Mouse (Mus musculus): ENCODE results near the gene Dtnb. TPM values are rescaled to one million over a fixed set of nuclear protein-coding genes. Genes with fewer than 3 reads are reported as not detected.
"Not testable (repeated sequence)": the region's sequence is repeated elsewhere in the genome, so short reads cannot be mapped to it uniquely, and the experiment has no call there.

Gene Dtnb
- polyA plus RNA-seq (2015; fragmentation: Nextera tagmentation; extraction: Ambion mirVana), result 31.5 and 33.8 TPM in 2 replicates

DNA sequence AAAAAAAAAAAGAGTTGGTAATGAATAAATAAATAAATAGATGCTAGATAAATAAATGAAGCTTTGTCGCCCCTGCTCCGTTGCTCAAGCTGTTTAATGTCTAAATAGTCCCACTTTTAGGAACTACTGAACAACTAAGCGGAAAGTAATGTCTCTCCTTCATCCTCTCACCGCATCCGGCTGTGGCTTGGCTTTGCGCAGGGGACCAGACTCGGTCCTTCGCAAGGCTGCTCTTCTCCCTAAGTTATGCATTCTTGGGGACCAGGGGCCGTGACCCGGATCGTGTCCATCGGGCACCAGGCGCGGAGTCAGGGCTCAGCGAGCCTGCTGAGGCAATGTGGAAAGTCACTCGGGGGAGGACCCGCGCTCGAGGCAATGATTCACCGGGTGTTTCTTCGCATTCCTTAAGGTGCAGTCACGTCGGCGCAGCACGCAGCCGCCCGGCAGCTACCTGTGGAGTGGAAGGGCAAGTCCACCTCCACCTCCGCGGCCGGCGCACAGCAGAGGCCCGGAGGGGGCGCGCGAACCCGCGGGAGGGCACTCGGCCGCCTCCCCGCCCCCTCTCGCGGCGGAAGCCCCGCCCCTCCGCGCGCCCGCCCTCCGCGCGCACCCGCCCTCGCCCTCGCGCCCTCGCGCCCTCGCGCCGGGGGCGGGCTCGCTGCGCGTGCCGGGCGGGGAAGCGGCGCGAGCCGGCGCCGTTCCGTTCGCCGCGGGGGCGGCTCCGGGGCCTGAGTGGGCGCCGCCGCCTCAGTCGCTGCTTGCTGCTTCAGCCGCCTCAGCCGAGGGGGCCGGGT is at the start of gene Dtnb:
Gene Dtnb, plus strand, starts transcription at position 595 of the 794 bp plus-strand sequence.
- ATAC-seq (replicated peaks), result peak; percentile 86
- WGBS, result 2% methylated on average over 69 of the region's 85 CpGs

DNA sequence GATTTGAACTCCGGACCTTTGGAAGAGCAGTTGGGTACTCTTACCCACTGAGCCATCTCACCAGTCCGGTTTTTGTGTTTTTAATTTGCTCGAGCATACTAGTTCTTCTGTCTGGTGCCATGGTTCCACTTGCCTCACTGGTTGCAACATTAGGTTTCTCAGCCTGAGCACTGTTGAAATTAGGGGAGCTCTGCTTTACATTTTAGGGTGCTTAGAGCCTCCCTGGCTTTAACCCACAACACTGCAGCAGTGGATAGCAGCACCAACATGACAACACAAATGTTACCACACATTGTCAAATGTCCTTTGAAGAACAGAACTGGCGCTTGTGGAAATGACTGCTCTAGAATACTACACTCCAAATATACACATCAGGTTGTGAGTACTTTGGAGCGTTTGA is 46.6 kb upstream of the Dtnb start:
- H3K4me1 ChIP-seq, result no peaks in the 10 kb centered on the region
- 95% methylated on average over 5 of the region's 5 CpGs for WGBS
- no peak overlapping the region for H3K4me3 ChIP-seq
- no peak overlapping the region for H3K9ac ChIP-seq (replicated peaks)
- no peak overlapping the region for H3K4me2 ChIP-seq (replicated peaks)
- no peaks in the 10 kb centered on the region for H3K36me3 ChIP-seq
- H3K27me3 ChIP-seq, result no peaks in the 10 kb centered on the region
- no peaks in the 10 kb centered on the region for H3K9me3 ChIP-seq
- no peak overlapping the region for H3K27ac ChIP-seq (replicated peaks)
- ATAC-seq (replicated peaks), result no peak

More for the DNA sequence above, at the start of gene Dtnb:
- peak within 1 kb of the TSS; percentile 97 for H3K9ac ChIP-seq (replicated peaks)
- no peaks in the 10 kb centered on the region for H3K27me3 ChIP-seq
- no peaks in the 10 kb centered on the region for H3K9me3 ChIP-seq
- peak within 1 kb of the TSS; percentile 64 for H3K4me2 ChIP-seq (replicated peaks)
- no peaks in the 10 kb centered on the region for H3K36me3 ChIP-seq
- H3K4me1 ChIP-seq, result peaks cover 21% of the 10 kb centered on the region
- H3K27ac ChIP-seq (replicated peaks), result peak within 1 kb of the TSS; percentile 91
- H3K4me3 ChIP-seq, result peak within 1 kb of the TSS; percentile 99

DNA sequence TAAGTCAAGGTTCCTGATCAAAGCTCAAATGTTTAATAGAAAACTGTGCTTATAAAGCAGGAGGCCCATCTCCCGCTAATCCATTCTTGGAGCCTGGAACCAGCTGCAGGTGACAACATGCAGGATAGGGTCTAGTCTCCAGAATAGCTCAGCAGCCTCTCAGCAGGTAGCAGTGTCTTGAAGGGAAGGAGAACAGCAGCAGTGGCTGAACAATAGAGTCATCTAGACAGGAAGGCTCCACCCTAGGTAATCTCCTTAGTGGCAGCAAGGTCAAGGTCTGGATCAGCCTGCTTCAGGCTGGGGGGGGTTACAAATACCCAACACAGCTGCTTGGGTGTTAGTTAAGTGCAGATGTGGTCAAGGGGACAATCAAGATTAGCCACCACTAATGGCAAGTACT is 36.7 kb upstream of the Dtnb start:
- H3K4me2 ChIP-seq (replicated peaks); H3K9ac ChIP-seq (replicated peaks); H3K4me1 ChIP-seq; ATAC-seq (replicated peaks); H3K9me3 ChIP-seq; H3K27me3 ChIP-seq; H3K4me3 ChIP-seq; H3K27ac ChIP-seq (replicated peaks); H3K36me3 ChIP-seq: not testable (repeated sequence)
- 94% methylated on average over 1 of the region's 1 CpGs for WGBS

DNA sequence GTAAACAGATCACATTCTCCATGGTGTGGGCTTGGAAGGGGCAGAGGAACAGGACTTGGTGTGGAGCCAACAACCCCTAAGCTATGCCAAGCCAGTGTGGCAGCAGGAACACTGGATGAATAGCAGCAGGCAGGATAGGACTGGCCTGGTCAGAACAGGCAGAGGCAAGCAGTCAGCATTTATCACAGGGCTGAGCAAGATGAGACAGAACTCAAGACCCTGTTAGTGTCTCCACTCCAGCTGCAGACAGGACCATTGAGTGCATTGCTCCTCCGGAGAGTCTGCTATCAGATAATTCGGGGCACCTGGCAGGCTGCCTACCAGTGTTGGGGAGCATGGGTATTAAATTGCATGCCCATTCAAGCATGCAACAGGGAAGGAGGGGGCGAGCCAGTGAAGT is 34.6 kb upstream of the Dtnb start:
- ATAC-seq (replicated peaks), result peak; percentile 64
- Histone ChIP-seq H3K4me2 (replicated peaks) (no peak overlapping the region), H3K27me3 (no peaks in the 10 kb centered on the region), H3K9me3 (no peaks in the 10 kb centered on the region), H3K4me3 (no peak overlapping the region), H3K27ac (replicated peaks) (no peak overlapping the region), H3K9ac (replicated peaks) (no peak overlapping the region), H3K4me1 (no peaks in the 10 kb centered on the region), H3K36me3 (no peaks in the 10 kb centered on the region)
- 55% methylated on average over 3 of the region's 3 CpGs for WGBS

DNA sequence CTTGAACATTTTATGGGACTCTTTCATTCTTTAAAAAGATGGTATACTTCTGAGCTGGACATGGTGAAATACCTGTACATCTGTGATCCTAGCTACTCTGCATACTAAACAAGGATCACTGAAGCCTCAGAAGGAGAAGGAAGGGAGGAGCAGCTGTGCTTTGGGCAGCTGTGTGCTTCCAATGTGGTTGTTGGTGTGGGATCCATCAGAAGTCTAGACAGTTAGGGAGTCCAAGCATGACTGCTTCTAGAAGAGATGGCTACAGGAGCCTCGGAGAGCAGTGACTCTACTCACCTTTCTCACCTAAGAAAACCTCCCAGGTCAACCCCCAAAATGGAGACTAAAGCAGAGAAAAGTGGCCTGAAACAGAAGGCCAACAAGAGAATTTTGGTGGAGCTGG is 34.1 kb upstream of the Dtnb start:
- no peak for ATAC-seq (replicated peaks)
- no peak overlapping the region for H3K27ac ChIP-seq (replicated peaks)

DNA sequence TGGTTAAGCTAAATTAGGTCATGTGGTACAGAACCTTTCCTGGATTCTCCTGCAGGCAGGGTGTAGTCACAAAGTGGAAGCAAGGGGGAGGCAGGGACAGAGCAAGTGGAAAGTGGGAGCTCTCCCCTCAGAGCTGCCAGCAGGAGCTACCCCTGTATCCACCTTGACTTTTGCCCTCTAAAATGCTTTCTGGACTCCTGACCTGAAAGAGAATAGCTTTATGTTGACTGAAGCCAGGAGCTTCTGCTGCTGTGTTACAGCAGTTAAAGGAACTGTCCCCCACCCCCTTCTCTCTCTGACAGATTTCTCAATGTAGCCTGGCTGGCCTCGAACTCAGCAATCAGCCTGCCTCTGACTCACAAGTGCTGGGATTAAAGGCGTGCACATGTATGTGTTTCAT is 32.6 kb upstream of the Dtnb start:
- no peaks in the 10 kb centered on the region for H3K9me3 ChIP-seq

More for the DNA sequence above, 34.1 kb upstream of the Dtnb start:
- Histone ChIP-seq H3K9me3 (no peaks in the 10 kb centered on the region), H3K36me3 (no peaks in the 10 kb centered on the region), H3K9ac (replicated peaks) (no peak overlapping the region), H3K4me3 (no peak overlapping the region), H3K4me1 (no peaks in the 10 kb centered on the region), H3K27me3 (no peaks in the 10 kb centered on the region), H3K4me2 (replicated peaks) (no peak overlapping the region)
- WGBS, result 77% methylated on average over 1 of the region's 1 CpGs

DNA sequence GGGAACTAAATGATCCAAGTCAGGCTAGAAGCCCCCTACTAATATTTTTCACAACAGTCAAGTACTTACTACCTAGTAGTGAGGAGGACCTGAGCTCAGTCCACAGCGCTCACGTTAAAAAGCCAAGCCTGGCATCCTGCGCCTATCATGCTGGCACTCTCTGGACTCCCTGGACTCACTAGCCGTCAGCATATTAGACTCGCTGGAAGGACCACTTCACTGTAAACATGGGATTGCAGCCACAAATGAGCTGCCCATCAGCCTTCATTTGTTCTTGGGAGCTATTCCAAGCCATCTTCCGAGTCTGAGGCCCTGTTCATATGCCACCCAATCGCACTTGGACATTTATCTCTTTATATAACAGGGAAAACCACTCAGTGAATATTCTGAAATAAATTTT is 31.3 kb upstream of the Dtnb start:
- H3K27me3 ChIP-seq, result no peaks in the 10 kb centered on the region
- ATAC-seq (replicated peaks), result no peak
- no peaks in the 10 kb centered on the region for H3K9me3 ChIP-seq
- H3K4me3 ChIP-seq, result no peak overlapping the region
- H3K4me2 ChIP-seq (replicated peaks), result no peak overlapping the region
- no peaks in the 10 kb centered on the region for H3K36me3 ChIP-seq
- H3K9ac ChIP-seq (replicated peaks), result no peak overlapping the region
- H3K4me1 ChIP-seq, result no peaks in the 10 kb centered on the region
- no peak overlapping the region for H3K27ac ChIP-seq (replicated peaks)
- WGBS, result 90% methylated on average over 7 of the region's 7 CpGs

More for the DNA sequence above, 32.6 kb upstream of the Dtnb start:
- H3K27ac ChIP-seq (replicated peaks), result no peak overlapping the region
- no peak overlapping the region for H3K9ac ChIP-seq (replicated peaks)
- ATAC-seq (replicated peaks), result no peak
- H3K4me3 ChIP-seq, result no peak overlapping the region
- H3K27me3 ChIP-seq, result no peaks in the 10 kb centered on the region
- H3K4me2 ChIP-seq (replicated peaks), result no peak overlapping the region
- H3K4me1 ChIP-seq, result no peaks in the 10 kb centered on the region
- H3K36me3 ChIP-seq, result no peaks in the 10 kb centered on the region
- 78% methylated on average over 2 of the region's 2 CpGs for WGBS

DNA sequence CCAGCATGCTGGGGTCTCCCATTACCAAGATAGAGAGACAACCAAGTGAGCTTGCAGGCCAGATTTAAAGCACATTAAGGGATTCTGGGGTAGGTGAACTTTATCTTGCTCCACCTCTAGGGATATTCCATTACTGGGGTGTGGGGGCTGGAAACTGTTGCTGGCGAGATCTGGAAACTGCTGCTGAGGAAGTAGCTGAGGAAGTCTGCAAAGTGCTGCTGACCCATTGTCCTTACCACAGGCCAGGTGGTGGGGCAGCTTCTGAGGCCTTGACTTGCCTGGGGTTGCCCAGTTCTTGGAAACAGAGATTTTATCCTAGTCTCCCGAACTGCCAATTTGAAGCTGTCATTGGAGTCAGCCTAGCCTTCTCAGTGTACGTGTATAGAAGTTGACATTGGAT is 26.7 kb upstream of the Dtnb start:
- no peak overlapping the region for H3K27ac ChIP-seq (replicated peaks)
- H3K9me3 ChIP-seq, result no peaks in the 10 kb centered on the region
- H3K36me3 ChIP-seq, result no peaks in the 10 kb centered on the region
- H3K4me2 ChIP-seq (replicated peaks), result no peak overlapping the region
- H3K27me3 ChIP-seq, result no peaks in the 10 kb centered on the region
- H3K4me1 ChIP-seq, result peaks cover 6% of the 10 kb centered on the region
- no peak overlapping the region for H3K9ac ChIP-seq (replicated peaks)
- WGBS, result 68% methylated on average over 3 of the region's 3 CpGs
- no peak overlapping the region for H3K4me3 ChIP-seq
- ATAC-seq (replicated peaks), result no peak

GRCm38 (mm10) chr12:3546121-3546658 is 26.0 kb upstream of the Dtnb start:
- Histone ChIP-seq H3K27ac (replicated peaks) (no peak overlapping the region), H3K4me1 (peaks cover 7% of the 10 kb centered on the region), H3K27me3 (no peaks in the 10 kb centered on the region), H3K36me3 (no peaks in the 10 kb centered on the region), H3K4me3 (no peak overlapping the region), H3K9ac (replicated peaks) (no peak overlapping the region), H3K4me2 (replicated peaks) (no peak overlapping the region), H3K9me3 (no peaks in the 10 kb centered on the region)
- WGBS, result 21% methylated on average over 4 of the region's 4 CpGs
- ATAC-seq (replicated peaks), result no peak

GRCm38 (mm10) chr12:3546781-3547180 is 25.4 kb upstream of the Dtnb start:
- no peak overlapping the region for H3K27ac ChIP-seq (replicated peaks)
- H3K9me3 ChIP-seq, result no peaks in the 10 kb centered on the region
- WGBS, result 32% methylated on average over 6 of the region's 6 CpGs
- H3K4me3 ChIP-seq, result no peak overlapping the region
- no peak overlapping the region for H3K9ac ChIP-seq (replicated peaks)
- no peaks in the 10 kb centered on the region for H3K27me3 ChIP-seq
- no peaks in the 10 kb centered on the region for H3K36me3 ChIP-seq
- no peak overlapping the region for H3K4me2 ChIP-seq (replicated peaks)
- H3K4me1 ChIP-seq, result peaks cover 7% of the 10 kb centered on the region
- ATAC-seq (replicated peaks), result no peak

DNA sequence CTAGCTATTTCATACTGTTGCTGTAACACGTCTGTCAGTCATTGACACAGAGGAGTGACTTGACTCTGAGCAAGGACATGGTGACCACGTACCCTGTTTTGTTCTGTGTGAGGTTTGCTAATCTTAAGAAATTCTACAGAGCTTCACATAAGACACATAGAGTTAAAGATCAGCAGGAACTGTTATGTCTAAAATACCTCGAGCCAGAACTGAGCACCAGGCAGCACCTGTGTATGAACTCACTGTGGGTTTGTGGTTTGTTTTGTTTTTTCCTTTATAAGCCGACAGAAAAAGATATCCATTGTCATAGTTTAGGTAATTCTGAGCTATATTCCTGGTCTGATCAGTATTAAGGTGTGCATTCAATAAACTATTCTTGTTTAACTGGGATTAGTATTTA is 24.7 kb upstream of the Dtnb start:
- H3K27me3 ChIP-seq, result no peaks in the 10 kb centered on the region
- no peak overlapping the region for H3K9ac ChIP-seq (replicated peaks)
- no peak overlapping the region for H3K4me3 ChIP-seq
- ATAC-seq (replicated peaks), result no peak
- 50% methylated on average over 4 of the region's 4 CpGs for WGBS
- no peaks in the 10 kb centered on the region for H3K9me3 ChIP-seq
- H3K36me3 ChIP-seq, result no peaks in the 10 kb centered on the region
- H3K4me1 ChIP-seq, result peaks cover 7% of the 10 kb centered on the region
- H3K27ac ChIP-seq (replicated peaks), result no peak overlapping the region
- no peak overlapping the region for H3K4me2 ChIP-seq (replicated peaks)

DNA sequence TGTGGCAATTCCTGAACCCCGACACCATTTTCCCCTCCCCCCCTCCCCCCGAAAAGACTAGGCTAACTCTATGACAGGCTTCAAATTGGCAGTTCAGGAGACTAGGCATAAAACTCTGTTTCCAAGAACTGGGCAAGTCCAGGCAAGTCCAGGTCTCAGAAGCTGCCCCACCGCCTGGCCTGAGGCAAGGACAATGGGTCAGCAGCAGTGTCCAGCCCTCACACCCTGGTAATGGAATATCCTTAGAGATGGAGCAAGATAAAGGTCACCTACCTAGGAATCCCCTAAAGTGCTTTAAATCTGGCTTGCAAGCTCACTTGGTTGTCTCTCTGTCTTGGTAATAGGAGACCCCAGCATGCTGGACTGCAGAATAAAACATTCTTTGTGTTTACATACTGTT is 24.3 kb upstream of the Dtnb start:
- WGBS, result 51% methylated on average over 3 of the region's 3 CpGs
- no peak overlapping the region for H3K4me2 ChIP-seq (replicated peaks)
- no peaks in the 10 kb centered on the region for H3K27me3 ChIP-seq
- H3K36me3 ChIP-seq, result no peaks in the 10 kb centered on the region
- ATAC-seq (replicated peaks), result no peak
- no peak overlapping the region for H3K27ac ChIP-seq (replicated peaks)
- H3K4me1 ChIP-seq, result peaks cover 7% of the 10 kb centered on the region
- no peak overlapping the region for H3K9ac ChIP-seq (replicated peaks)
- no peaks in the 10 kb centered on the region for H3K9me3 ChIP-seq
- no peak overlapping the region for H3K4me3 ChIP-seq
